ENCODE assay signal across 10 mouse cellular contexts in genomic region chr16:16526097-16526740, GRCm38 (mm10).
A peak's percentile ranks its signal among the peaks of the same experiment; 100 is the strongest.
DNase-seq lines count a peak whose midpoint lies in the region; ATAC-seq and TF ChIP-seq lines count a peak whose summit lies in the region.
"Had no signal": no experiment of that assay in that cellular context is flagged by ENCODE, and none has a peak within 500 bp of the region (broad histone marks: within the 10 kb centered on the region; RNA-seq: fewer than 3 reads in every experiment).

No protein-coding gene starts in this region.

- peaks cover 17% of the 10 kb centered on the region for H3K4me1 ChIP-seq in kidney, adult 2 months (ENCODE audit: control insufficient read depth, insufficient read depth, low read length)
- H3K4me1 ChIP-seq in ES-Bruce4 (ENCODE audit: control insufficient read depth, insufficient read depth, low read length) = peaks cover 10% of the 10 kb centered on the region
- H3K4me1 ChIP-seq in embryonic facial prominence, embryonic 15.5 days = peaks cover 15% of the 10 kb centered on the region
- H3K4me1 ChIP-seq: liver, embryonic 13.5 days had no signal

- no peak for TF ChIP-seq POLR2A in kidney, adult 2 months (IDR thresholded peaks at IDR 0.05; ENCODE audit: low read depth, low read length)
- TF ChIP-seq POLR2A in ES-Bruce4 (IDR thresholded peaks at IDR 0.05; ENCODE audit: insufficient read depth, low read length) = no peak

- DNase-seq in kidney, adult 2 months = peak; percentile 18
- DNase-seq in kidney, adult 18-20 months = no peak
- peak; percentile 42 for DNase-seq in kidney, postnatal 10 days
- DNase-seq in thymus, postnatal 0 days (ENCODE audit: low spot score) = no peak
- no peak for DNase-seq in c-Kit-positive CD71-positive TER-119-positive erythroid progenitor cells, embryonic 14.5 days (ENCODE audit: low spot score)
- DNase-seq: liver, embryonic 13.5 days had no signal

- 35% methylated on average over 6 of the region's 6 CpGs for WGBS in kidney, adult 2 months
- WGBS in embryonic facial prominence, embryonic 15.5 days = 68% methylated on average over 6 of the region's 6 CpGs

- ATAC-seq in embryonic facial prominence, embryonic 15.5 days (ENCODE audit: insufficient number of reproducible peaks, low FRiP score, low TSS enrichment, low read depth) = no peak
- no peak for ATAC-seq in inflammation-experienced regulatory T-cells, adult 6 months

- TF ChIP-seq CTCF in kidney, adult 2 months (conservative IDR thresholded peaks at IDR 0.05; ENCODE audit: insufficient read depth, insufficient read length, low read depth, low read length) = no peak
- no peak for TF ChIP-seq CTCF in ES-Bruce4 (IDR thresholded peaks at IDR 0.05; ENCODE audit: low read depth, low read length)

- no peaks in the 10 kb centered on the region for H3K27me3 ChIP-seq in kidney, adult 2 months (replicated peaks; ENCODE audit: control insufficient read depth, insufficient read depth, low read length)
- H3K27me3 ChIP-seq in ES-Bruce4 (ENCODE audit: control insufficient read depth, insufficient read depth, low read length, poor library complexity, severe bottlenecking) = no peaks in the 10 kb centered on the region
- H3K27me3 ChIP-seq in embryonic facial prominence, embryonic 15.5 days = no peaks in the 10 kb centered on the region
- H3K27me3 ChIP-seq: liver, embryonic 13.5 days had no signal

- peak overlapping the region; percentile 79 for H3K27ac ChIP-seq in kidney, adult 2 months (ENCODE audit: insufficient read depth, low read depth, low read length)
- H3K27ac ChIP-seq in ES-Bruce4 (ENCODE audit: insufficient read depth, low read length) = no peak overlapping the region
- H3K27ac ChIP-seq in embryonic facial prominence, embryonic 15.5 days (replicated peaks) = 0 out of 2 replicates have a peak overlapping the region, but pooled peaks have one; percentile 22
- H3K27ac ChIP-seq: liver, embryonic 13.5 days had no signal

- H3K4me3 ChIP-seq in kidney, adult 2 months (ENCODE audit: insufficient read depth, low read depth, low read length) = peak overlapping the region; percentile 16; the same call in 1 of the 2 replicates
- H3K4me3 ChIP-seq in ES-Bruce4 (ENCODE audit: low read depth, low read length) = no peak overlapping the region
- no peak overlapping the region for H3K4me3 ChIP-seq in embryonic facial prominence, embryonic 15.5 days (replicated peaks)
- H3K4me3 ChIP-seq: erythroblast, embryonic 14.5 days; liver, embryonic 13.5 days had no signal

- no peaks in the 10 kb centered on the region for H3K36me3 ChIP-seq in kidney, adult 2 months (ENCODE audit: control insufficient read depth, insufficient read depth, low read length)
- no peaks in the 10 kb centered on the region for H3K36me3 ChIP-seq in ES-Bruce4 (ENCODE audit: control insufficient read depth, insufficient read depth, low read length, poor library complexity, severe bottlenecking)
- no peaks in the 10 kb centered on the region for H3K36me3 ChIP-seq in embryonic facial prominence, embryonic 15.5 days
- H3K36me3 ChIP-seq: liver, embryonic 13.5 days had no signal

- no peak overlapping the region for H3K4me2 ChIP-seq in embryonic facial prominence, embryonic 15.5 days (replicated peaks)
- H3K4me2 ChIP-seq: liver, embryonic 13.5 days had no signal

- H3K9me3 ChIP-seq in ES-Bruce4 (replicated peaks; ENCODE audit: control insufficient read depth, insufficient read depth, low read length, poor library complexity, severe bottlenecking) = no peaks in the 10 kb centered on the region
- H3K9me3 ChIP-seq in embryonic facial prominence, embryonic 15.5 days (replicated peaks) = no peaks in the 10 kb centered on the region
- H3K9me3 ChIP-seq: liver, embryonic 13.5 days had no signal

- H3K9ac ChIP-seq in ES-Bruce4 (ENCODE audit: low read depth, poor library complexity, severe bottlenecking) = 0 out of 2 replicates have a peak overlapping the region, but pooled peaks have one; percentile 21
- H3K9ac ChIP-seq in embryonic facial prominence, embryonic 15.5 days = no peak overlapping the region
- H3K9ac ChIP-seq: liver, embryonic 13.5 days had no signal

- TF ChIP-seq EP300 in ES-Bruce4 (IDR thresholded peaks at IDR 0.05; ENCODE audit: insufficient read depth, low read depth, low read length) = no peak

Comparison
In these comparisons a context has a peak if more than half of its experiments do, and no peak if none do; other contexts are left out.
1. DNase-seq: peak in kidney, adult 2 months (single experiment) and kidney, postnatal 10 days (single experiment); none in kidney, adult 18-20 months (single experiment), thymus, postnatal 0 days (single experiment) and c-Kit-positive CD71-positive TER-119-positive erythroid progenitor cells, embryonic 14.5 days (single experiment).